Mouse (Mus musculus) embryonic facial prominence, embryonic 11.5 days (tissue): ENCODE measurements around the gene Hamp. TPM values are rescaled to one million over a fixed set of nuclear protein-coding genes. Genes with fewer than 3 reads are reported as not detected.

Experiments
- ATAC-seq: fragments of 200-750 bp; cut with Nextera tagmentation; replicated peaks from 2 replicates; pipeline ENCODE4 v1.8.0; 2017; ENCODE audit warnings: low read depth; ENCODE audit not compliant: insufficient number of reproducible peaks, low FRiP score, low TSS enrichment
- DNase-seq: peaks from one replicate; pipeline ENCODE4 v3.0.0-alpha.2; 2015; ENCODE audit warnings: low spot score
- H3K27ac ChIP-seq: fragments of 300-500 bp; sonication (generic); replicated peaks from 2 replicates; pipeline ENCODE4 v1.5.1; 2014; ENCODE audit warnings: mild to moderate bottlenecking, low read depth, low read length, control low read depth
- H3K27me3 ChIP-seq: fragments of 300-500 bp; sonication (generic); 2 replicates; pipeline ENCODE4 v1.6.1; 2014; ENCODE audit warnings: mild to moderate bottlenecking, low read length, moderate library complexity, mixed read lengths; ENCODE audit not compliant: control insufficient read depth, insufficient read depth
- H3K36me3 ChIP-seq: fragments of 300-500 bp; sonication (generic); replicated peaks from 2 replicates; pipeline ENCODE4 v1.6.1; 2014; ENCODE audit warnings: low read depth, mild to moderate bottlenecking, low read length, moderate library complexity, mixed read lengths; ENCODE audit not compliant: control insufficient read depth, insufficient read depth
- H3K4me1 ChIP-seq: fragments of 300-500 bp; sonication (generic); 2 replicates; pipeline ENCODE4 v1.6.1; 2014; ENCODE audit warnings: low read length, mixed read lengths; ENCODE audit not compliant: control insufficient read depth, insufficient read depth
- H3K4me2 ChIP-seq: fragments of 300-500 bp; sonication (generic); 2 replicates; pipeline ENCODE4 v1.6.1; 2014; ENCODE audit warnings: low read depth, mild to moderate bottlenecking, control low read depth, low read length, moderate library complexity
- H3K4me3 ChIP-seq: fragments of 300-500 bp; sonication (generic); 2 replicates; pipeline ENCODE4 v1.5.1; 2014; ENCODE audit warnings: low read depth, low read length, control low read depth
- H3K9ac ChIP-seq: fragments of 300-500 bp; sonication (generic); replicated peaks from 2 replicates; pipeline ENCODE4 v1.6.1; 2014; ENCODE audit warnings: mild to moderate bottlenecking, control low read depth, low read length
- H3K9me3 ChIP-seq: fragments of 300-500 bp; sonication (generic); replicated peaks from 2 replicates; pipeline ENCODE4 v1.6.1; 2016; ENCODE audit warnings: mild to moderate bottlenecking, low read length, inconsistent platforms, mixed read lengths; ENCODE audit not compliant: control insufficient read depth
- WGBS: fragments of 180-500 bp; shearing (Covaris S2); extraction: QIAGEN DNeasy Blood & Tissue Kit; methylation state at CpG from one replicate; pipeline ENCODE4 v1.1.7; 2014; 5-methylcytosine and 5-hydroxymethylcytosine counted together
- polyA plus RNA-seq: library from polyadenylated mRNA; unstranded; fragments of >200 nt; fragmentation: Nextera tagmentation; extraction: Ambion mirVana; gene quantifications from 2 replicates; pipeline ENCODE4 v1.2.1, GENCODE M21; 2014

The Hamp gene
- polyA plus RNA-seq, result not detected in 2 replicates

DNA sequence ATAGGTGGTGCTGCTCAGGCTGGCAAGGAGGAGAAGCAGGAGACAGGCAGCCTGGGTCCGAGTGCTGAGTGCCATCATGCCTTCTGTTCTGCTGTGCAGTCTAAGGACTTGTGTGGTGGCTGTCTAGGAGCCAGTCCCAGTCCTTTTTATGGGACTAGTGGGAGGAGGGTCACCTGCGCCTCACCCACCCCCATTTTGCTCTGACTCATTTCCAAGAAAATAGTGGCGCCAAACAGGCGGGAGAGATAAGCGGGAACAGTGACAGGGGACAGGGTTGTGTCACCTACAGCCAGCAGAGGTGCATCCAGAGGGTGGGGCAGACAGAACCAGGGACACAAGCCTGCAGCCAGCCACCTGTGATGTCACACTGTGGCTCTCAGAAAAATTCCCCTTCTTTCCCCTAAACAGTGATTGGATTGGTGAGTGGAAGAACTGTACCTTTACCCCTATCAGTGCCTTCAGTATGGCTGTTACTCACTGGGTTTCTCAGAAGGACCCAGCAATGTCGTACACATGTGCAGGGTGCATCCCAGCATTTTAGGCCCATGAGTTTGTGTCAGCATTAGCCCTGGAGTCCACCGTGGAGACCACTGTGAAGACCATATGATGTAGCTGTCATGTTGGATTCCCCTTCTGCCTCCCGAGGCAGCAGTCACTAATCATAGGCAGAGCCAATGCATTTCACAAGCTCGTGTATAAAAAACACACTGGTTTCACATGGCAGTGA is at the start of gene Hamp:
TSS of gene Hamp (minus strand) at position 124 of the 727 bp plus-strand sequence.
- no peak within 1 kb of the TSS for H3K4me3 ChIP-seq
- no peak within 1 kb of the TSS for H3K4me2 ChIP-seq
- DNase-seq (no peak), ATAC-seq (no peak)
- no peak within 1 kb of the TSS for H3K27ac ChIP-seq
- 64% methylated on average over 9 of the region's 9 CpGs for WGBS
- H3K9ac ChIP-seq, result no peak within 1 kb of the TSS
- H3K4me1 ChIP-seq, result no peaks in the 10 kb centered on the region
- H3K9me3 ChIP-seq, result no peaks in the 10 kb centered on the region
- H3K27me3 ChIP-seq, result no peaks in the 10 kb centered on the region
- no peaks in the 10 kb centered on the region; the same call in 1 of the 2 replicates for H3K36me3 ChIP-seq

DNA sequence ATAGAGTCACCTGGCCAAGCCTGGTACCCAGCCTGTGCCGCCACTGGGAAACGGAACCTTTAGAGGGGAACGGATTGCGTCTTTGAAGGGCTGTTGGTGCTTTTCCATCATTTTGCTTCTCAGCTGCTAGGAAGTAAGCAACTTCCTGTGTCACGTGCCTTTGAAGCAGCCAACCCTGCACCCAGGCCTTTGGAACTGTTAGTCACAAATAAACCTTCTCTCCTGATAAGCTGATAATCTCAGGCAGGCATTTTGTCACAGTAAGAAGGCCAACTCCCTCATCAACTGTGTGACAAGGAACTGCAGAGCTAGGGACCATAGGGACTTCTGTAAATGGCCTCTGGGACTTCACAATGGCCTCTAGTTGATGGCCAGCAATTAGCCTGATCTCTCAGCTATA is 48.3 kb upstream of the Hamp start:
- H3K27ac ChIP-seq, result no peak overlapping the region
- H3K9ac ChIP-seq, result no peak overlapping the region
- DNase-seq (no peak), ATAC-seq (no peak)
- 82% methylated on average over 5 of the region's 5 CpGs for WGBS
- H3K4me1 ChIP-seq, result no peaks in the 10 kb centered on the region
- H3K4me3 ChIP-seq, result no peak overlapping the region
- no peaks in the 10 kb centered on the region; the same call in 1 of the 2 replicates for H3K9me3 ChIP-seq
- no peaks in the 10 kb centered on the region for H3K27me3 ChIP-seq
- H3K36me3 ChIP-seq, result no peaks in the 10 kb centered on the region
- no peak overlapping the region for H3K4me2 ChIP-seq

DNA sequence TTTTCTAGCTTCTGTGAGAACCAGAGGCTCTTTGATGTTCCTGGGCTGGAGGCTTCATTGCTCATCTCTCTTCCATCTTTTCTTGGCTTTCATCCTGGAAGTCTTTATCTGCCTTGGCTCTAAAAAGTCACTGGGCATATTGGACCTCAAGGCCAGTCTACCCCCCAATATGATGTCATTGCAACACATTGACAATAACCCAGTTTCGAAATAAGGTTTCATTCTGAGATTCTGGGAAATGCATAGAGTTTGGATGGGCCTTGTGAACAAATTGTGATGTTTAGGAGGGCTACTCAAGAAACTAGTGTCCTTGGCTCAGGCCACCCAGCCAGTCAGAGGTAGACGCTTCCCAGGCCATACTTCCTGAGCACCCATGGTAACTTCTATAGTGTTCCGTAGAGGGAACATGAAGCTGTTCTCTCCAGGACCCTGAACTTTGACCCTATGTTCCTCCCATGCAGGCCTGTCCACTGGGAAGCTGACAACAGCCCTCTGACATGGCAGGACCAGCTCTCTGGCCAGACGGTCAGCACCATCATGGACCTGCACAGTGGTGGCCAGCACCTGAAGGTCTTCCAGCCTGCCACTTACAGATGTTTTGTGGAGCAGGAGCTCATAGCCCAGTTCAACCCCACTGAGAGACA is 44.8 kb upstream of the Hamp start:
- no peak overlapping the region for H3K4me3 ChIP-seq
- WGBS, result 80% methylated on average over 4 of the region's 4 CpGs
- H3K9me3 ChIP-seq, result no peaks in the 10 kb centered on the region
- no peak for DNase-seq
- H3K36me3 ChIP-seq, result no peaks in the 10 kb centered on the region
- no peak overlapping the region for H3K27ac ChIP-seq
- H3K9ac ChIP-seq, result no peak overlapping the region
- H3K27me3 ChIP-seq, result no peaks in the 10 kb centered on the region
- H3K4me1 ChIP-seq, result no peaks in the 10 kb centered on the region
- ATAC-seq, result no peak
- H3K4me2 ChIP-seq, result no peak overlapping the region

DNA sequence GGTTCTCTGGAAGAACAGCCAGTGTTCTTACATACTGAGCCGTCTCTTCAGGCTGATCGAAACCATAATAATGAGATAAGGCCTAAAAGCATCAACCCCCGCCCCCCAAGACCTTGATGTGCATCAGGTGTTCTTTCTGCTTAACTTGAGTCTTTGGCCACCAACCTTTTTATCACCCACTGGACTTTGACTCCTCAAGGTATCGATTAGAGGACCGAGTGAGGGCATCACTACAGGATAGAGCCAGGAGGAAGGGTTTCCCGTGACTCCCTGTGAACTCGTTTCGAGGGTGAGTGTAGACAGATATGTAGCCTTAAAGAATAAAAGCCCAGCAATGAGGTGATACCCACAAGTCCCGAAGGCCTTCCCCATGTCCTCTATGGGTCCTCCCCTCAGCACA is 41.5 kb upstream of the Hamp start:
- ATAC-seq (no peak), DNase-seq (no peak)
- H3K27ac ChIP-seq, result no peak overlapping the region
- no peaks in the 10 kb centered on the region for H3K9me3 ChIP-seq
- no peak overlapping the region for H3K9ac ChIP-seq
- H3K36me3 ChIP-seq, result no peaks in the 10 kb centered on the region
- no peak overlapping the region for H3K4me3 ChIP-seq
- WGBS, result 79% methylated on average over 9 of the region's 9 CpGs
- H3K4me2 ChIP-seq, result no peak overlapping the region
- H3K4me1 ChIP-seq, result no peaks in the 10 kb centered on the region
- H3K27me3 ChIP-seq, result no peaks in the 10 kb centered on the region

DNA sequence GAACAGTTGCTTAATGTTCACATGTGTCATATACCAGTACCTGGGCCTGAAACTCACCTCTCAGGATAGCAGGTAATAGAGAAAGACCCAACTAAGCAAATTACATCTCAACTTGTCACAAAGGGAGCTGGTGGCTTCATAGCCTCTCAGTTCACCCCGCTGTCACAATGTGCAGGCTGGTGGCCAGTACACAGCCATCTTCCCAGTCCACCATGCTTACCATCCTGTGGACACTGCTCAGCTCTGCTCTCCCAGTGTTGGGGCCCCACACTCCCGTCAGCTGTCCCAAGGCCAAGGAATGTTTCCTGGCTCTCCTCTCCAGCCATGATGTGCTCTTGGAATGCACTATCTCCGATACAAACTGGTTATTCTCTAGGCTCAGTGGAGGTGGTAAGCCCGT is 37.9 kb upstream of the Hamp start:
- Histone ChIP-seq H3K27ac (no peak overlapping the region), H3K36me3 (no peaks in the 10 kb centered on the region; the same call in 1 of the 2 replicates), H3K4me2 (no peak overlapping the region), H3K4me3 (no peak overlapping the region), H3K4me1 (no peaks in the 10 kb centered on the region), H3K9me3 (no peaks in the 10 kb centered on the region), H3K27me3 (no peaks in the 10 kb centered on the region), H3K9ac (no peak overlapping the region)
- WGBS, result 91% methylated on average over 4 of the region's 4 CpGs
- no peak for ATAC-seq
- no peak for DNase-seq

DNA sequence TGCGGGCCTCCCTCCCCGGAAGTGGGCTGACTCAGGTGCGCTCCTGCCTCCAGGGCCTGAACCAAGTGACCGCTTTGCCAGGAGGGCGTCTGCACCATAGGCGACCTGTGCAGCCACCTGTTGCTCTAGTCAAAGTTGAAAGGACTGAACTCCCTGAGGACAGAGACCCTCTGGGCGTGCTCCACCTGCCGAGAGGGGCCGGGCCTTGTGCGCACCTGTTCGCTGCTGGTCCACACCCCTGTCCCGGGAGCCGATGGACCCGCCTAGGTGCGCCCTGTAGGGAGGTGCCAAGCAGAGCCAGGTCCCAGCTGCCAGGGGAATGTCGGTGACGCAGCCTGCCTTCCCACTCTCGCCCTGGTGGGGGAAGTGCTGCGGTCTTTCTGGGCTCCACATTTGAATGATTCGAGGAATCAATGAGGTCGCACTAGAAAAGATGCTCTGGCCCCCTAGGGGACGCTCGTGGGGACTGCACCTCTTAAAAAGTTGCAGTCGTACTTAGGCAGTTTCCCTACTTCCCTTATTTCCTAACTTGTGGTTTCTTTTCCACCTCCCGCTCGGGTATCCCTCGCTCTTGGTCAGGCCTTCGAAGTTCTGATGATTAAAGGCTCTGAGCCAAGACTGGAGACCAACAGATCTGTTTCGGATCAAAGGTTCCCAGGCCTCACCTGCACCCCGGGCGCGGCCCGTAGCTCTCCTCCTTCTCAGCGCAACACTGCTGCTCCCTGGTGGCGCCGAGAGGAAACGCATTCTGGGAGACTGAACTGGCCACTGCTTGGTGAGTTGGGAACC is 29.9 kb upstream of the Hamp start, which contains the start of gene Fam187b:
TSS of gene Fam187b (plus strand) at position 290 of the 789 bp plus-strand sequence.
- WGBS, result 0% methylated on average over 36 of the region's 37 CpGs
- H3K4me2 ChIP-seq, result peak within 1 kb of the TSS; percentile 59
- H3K27me3 ChIP-seq, result peaks cover 20% of the 10 kb centered on the region
- H3K27ac ChIP-seq, result no peak within 1 kb of the TSS
- no peaks in the 10 kb centered on the region for H3K4me1 ChIP-seq
- no peaks in the 10 kb centered on the region for H3K36me3 ChIP-seq
- no peaks in the 10 kb centered on the region for H3K9me3 ChIP-seq
- peak within 1 kb of the TSS; percentile 53 for H3K9ac ChIP-seq
- H3K4me3 ChIP-seq, result peak within 1 kb of the TSS; percentile 39
- peak; percentile 83 for ATAC-seq
- DNase-seq, result peak; percentile 88

DNA sequence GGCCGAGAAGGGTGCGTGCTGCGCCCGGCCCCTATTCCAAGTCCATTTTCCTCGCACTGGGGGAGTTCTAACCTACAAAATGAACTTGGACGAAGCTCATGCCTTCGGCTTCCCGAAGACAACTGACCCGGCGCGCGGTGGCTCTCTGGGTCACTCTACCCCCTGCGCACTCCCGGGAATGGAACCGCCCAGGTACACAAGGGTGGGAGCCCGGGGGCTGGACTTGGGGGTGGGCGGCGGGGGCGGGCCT is 29.3 kb upstream of the Hamp start, which contains the start of gene Lsr:
TSS of gene Lsr (minus strand) at position 214 of the 250 bp plus-strand sequence.
- Histone ChIP-seq H3K4me2 (peak within 1 kb of the TSS; percentile 59), H3K9me3 (no peaks in the 10 kb centered on the region), H3K9ac (peak within 1 kb of the TSS; percentile 53), H3K4me3 (peak within 1 kb of the TSS; percentile 39), H3K4me1 (no peaks in the 10 kb centered on the region), H3K36me3 (no peaks in the 10 kb centered on the region), H3K27me3 (peaks cover 20% of the 10 kb centered on the region), H3K27ac (no peak within 1 kb of the TSS)
- DNase-seq (peak; percentile 55), ATAC-seq (peak; percentile 68)
- WGBS, result 1% methylated on average over 19 of the region's 19 CpGs
